In the genomic region with DNA sequence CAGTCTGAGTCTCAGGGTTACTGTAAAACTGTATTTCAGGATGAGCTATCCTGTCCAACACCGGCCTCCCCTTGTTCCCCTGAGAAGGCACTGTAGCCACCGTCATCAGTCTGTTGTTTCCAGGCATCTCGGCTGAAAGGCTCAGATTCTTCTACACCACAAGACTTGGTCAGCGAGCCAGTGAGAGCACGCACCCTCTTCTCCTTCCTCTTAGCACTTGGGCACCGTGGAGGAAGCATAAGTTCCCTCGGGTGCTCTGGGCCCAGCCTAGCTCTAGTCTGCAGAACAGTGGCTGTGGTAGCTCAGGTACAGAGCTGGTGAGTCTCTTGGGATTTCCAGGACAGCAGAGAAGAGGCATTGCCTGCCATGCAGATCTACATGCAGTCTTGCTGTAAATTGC, we compare ENCODE assay signal across 14 mouse cellular contexts.
"Had no signal": no experiment of that assay in that cellular context is flagged by ENCODE, and none has a peak within 500 bp of the region (broad histone marks: within the 10 kb centered on the region; RNA-seq: fewer than 3 reads in every experiment).

No protein-coding gene starts in this region.

- H3K36me3 ChIP-seq: liver, embryonic 15.5 days; midbrain, embryonic 10.5 days; neural tube, embryonic 15.5 days had no signal

- H3K9ac ChIP-seq: liver, embryonic 15.5 days; neural tube, embryonic 15.5 days had no signal

- H3K4me2 ChIP-seq: liver, embryonic 11.5 days; liver, embryonic 15.5 days; neural tube, embryonic 15.5 days had no signal

- H3K9me3 ChIP-seq: liver, embryonic 15.5 days; midbrain, embryonic 10.5 days; neural tube, embryonic 15.5 days had no signal

- H3K4me3 ChIP-seq: liver, embryonic 15.5 days; midbrain, embryonic 10.5 days; myocyte; neural tube, embryonic 15.5 days had no signal

- DNase-seq: kidney, adult 8-10 months; kidney, postnatal 25 days; lung, adult 2 months; lung, postnatal 10 days; midbrain, embryonic 14.5 days; spleen, adult 18-20 months; thymus, adult 18-20 months; thymus, postnatal 14 days had no signal

- H3K27ac ChIP-seq: liver, embryonic 15.5 days; macrophage; midbrain, embryonic 10.5 days; neural tube, embryonic 15.5 days had no signal

- H3K27me3 ChIP-seq: liver, embryonic 15.5 days; neural tube, embryonic 15.5 days had no signal

- H3K4me1 ChIP-seq: liver, embryonic 15.5 days; neural tube, embryonic 15.5 days had no signal
